Mouse (Mus musculus): ENCODE measurements around the gene N6amt1.

The N6amt1 gene

DNA sequence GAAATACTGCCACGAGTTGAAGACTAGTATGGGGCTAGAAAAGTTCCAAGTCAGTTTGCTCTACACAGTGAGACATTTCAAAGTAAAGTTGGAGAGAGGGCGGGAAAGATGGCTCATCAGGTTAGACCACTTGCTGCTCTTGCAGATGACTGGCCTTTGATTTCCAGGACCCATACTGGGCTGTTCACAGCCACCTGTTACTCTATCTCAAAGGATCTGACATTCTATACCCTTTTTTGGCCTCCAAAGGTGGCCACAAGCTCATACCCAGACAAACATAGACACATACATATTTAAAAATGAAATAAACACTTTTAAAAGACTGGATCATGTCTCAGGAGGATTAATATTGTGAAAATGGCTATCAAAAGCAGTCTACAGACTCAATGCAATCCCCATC, 30.4 kb downstream of the N6amt1 start:
- DNase-seq (ENCODE audit: low spot score), result no peak

DNA sequence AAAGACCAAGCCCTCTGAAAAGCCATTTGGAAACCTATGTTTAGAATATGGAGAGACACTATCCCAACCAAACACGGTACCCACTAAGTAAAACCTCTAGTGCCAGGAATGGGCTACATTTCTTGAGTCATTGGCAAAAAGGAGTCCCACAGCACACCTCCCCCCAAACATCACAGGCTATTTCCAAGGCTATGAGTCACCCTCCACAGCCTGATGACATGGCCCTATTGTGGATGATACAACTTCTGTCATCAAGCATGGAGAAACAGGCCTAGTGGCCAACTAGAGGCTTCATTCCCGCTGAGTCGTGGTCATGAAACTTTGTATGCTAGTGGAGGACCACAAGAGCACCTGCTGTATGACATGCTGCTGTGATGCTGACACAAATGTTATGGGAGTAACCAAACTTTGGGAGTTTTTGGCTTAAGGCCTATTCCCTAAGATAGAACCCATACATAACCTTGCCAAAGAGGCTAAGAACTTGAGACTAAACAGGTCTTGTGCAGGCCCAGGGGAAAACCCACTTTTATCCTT, 33.5 kb downstream of the N6amt1 start:
- no peak for DNase-seq (ENCODE audit: low spot score)

DNA sequence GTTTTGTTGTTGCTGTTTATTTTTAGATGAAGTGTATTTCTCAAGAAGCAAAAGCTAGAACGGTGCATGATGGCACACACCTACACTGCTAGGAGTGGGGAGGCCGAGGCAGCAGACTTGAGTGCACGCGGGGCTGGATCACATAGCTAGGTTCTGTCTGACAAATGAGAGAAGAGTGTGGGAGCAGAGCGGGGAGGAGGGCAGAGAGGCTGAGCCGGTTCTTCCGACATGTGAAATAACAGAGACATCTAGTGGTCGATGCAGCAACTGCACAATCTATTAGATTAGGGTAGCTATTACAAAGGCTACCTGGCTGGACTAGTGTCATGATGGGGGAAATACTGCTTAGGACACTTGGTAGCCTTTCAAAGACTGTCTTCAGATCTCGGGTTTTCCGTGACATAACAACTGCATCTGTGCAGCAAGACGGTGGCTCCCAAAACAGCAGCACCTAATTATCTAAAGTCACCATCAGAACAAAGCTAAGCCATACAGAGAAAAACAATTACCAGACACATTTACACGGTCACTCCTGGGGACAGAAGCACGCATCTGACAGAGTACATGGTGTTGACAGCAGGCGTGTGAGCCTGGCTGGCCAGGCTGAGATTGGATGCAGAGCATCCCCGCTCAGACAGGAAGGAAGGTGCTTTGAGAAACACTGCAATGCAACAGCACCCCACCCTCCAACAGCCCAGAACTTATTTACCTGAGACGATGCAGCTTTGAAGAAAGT, 40.0 kb downstream of the N6amt1 start:
- DNase-seq (ENCODE audit: low spot score), result peak; percentile 72

DNA sequence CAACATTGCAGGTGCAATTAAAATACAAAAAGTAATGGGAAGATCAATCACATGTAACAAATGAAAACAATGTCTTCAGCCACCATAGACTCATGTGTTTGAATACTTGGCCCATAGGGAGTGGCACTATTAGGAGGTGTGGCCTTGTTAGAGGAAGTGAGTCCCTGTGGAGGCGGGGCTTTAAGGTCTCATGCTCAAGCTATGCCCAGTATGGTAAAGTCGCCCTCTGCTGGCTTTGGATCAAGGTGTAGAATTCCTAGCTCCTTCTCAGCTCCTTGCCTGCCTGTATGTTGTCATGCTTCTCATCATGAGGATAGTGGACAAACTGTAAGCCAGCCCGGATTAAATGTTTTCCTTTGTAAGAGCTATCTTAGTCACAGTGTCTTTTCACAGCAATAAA, 51.0 kb downstream of the N6amt1 start:
- DNase-seq (ENCODE audit: low spot score), result peak; percentile 12
